Mouse (Mus musculus) limb, embryonic 15.5 days (tissue): ENCODE measurements around the gene Dock6. TPM values are rescaled to one million over a fixed set of nuclear protein-coding genes. Genes with fewer than 3 reads are reported as not detected.

Source experiments
- ATAC-seq: fragments of 200-750 bp; cut with Nextera tagmentation; 2 replicates; pipeline ENCODE4 v1.8.0; 2017; ENCODE audit warnings: low read depth, moderate TSS enrichment; ENCODE audit not compliant: insufficient number of reproducible peaks, low FRiP score, low TSS enrichment
- H3K27ac ChIP-seq: fragments of 300-500 bp; sonication (generic); 2 replicates; pipeline ENCODE4 v1.5.1; 2015; ENCODE audit warnings: moderate library complexity, mild to moderate bottlenecking, inconsistent platforms
- H3K27me3 ChIP-seq: fragments of 300-500 bp; sonication (generic); 2 replicates; pipeline ENCODE4 v1.6.1; 2015; ENCODE audit warnings: inconsistent platforms
- H3K36me3 ChIP-seq: fragments of 300-500 bp; sonication (generic); 2 replicates; pipeline ENCODE4 v1.6.1; 2015; ENCODE audit warnings: inconsistent platforms
- H3K4me1 ChIP-seq: fragments of 300-500 bp; sonication (generic); 2 replicates; pipeline ENCODE4 v1.6.1; 2015; ENCODE audit warnings: inconsistent platforms
- H3K4me2 ChIP-seq: fragments of 300-500 bp; sonication (generic); 2 replicates; pipeline ENCODE4 v1.6.1; 2015; ENCODE audit warnings: mild to moderate bottlenecking, inconsistent platforms
- H3K4me3 ChIP-seq: fragments of 300-500 bp; sonication (generic); 2 replicates; pipeline ENCODE4 v1.5.1; 2015; ENCODE audit warnings: mild to moderate bottlenecking, inconsistent platforms
- H3K9ac ChIP-seq: fragments of 300-500 bp; sonication (generic); 2 replicates; pipeline ENCODE4 v1.6.1; 2015; ENCODE audit warnings: inconsistent platforms
- H3K9me3 ChIP-seq: fragments of 300-500 bp; sonication (generic); 2 replicates; pipeline ENCODE4 v1.6.1; 2016; ENCODE audit warnings: inconsistent platforms
- WGBS: fragments of 180-500 bp; shearing (Covaris S2); methylation state at CpG from one replicate; pipeline ENCODE4 v1.1.7; 2015; 5-methylcytosine and 5-hydroxymethylcytosine counted together
- polyA plus RNA-seq: library from polyadenylated mRNA; unstranded; fragments of >200 nt; fragmentation: Nextera tagmentation; extraction: Ambion mirVana; gene quantifications from 2 replicates; pipeline ENCODE4 v1.2.1, GENCODE M21; 2015

Gene Dock6
- polyA plus RNA-seq, 1 experiment from 2014 or later = 38.1 TPM

DNA sequence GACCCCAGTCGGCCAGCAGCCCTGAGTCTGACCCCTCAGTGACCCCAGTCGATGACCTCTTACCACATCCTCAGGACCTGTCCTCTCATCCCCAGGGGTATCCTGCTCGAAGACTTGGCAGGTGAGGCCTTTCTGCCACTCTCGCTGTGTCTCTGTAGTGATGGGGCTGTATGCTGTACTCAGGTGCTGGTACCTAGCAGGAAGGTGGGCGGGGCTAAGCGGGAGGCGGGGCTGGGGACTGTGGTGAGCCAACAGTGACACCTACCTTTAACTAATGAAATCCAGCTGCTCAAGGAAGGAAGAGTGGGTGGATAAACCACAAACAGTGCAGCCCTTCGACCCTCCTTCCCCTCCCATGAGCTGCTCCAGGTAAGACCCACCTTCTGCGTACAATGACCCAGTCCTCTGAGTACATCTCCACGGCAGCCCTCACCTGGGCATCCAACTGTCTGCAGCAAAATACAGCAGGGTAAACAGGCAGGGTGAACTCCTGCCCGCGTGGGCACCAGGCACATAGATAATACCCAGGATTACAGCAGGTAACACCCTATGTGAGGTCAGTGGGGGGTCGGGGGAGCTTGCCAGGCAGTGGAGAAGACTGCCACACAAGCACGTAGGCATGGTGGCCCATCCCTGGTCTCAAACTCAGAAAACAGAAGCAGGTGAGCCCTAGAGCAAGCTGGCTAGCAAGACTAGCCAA is 6.9 kb downstream of the Dock6 start:
- no peaks in the 10 kb centered on the region for H3K27me3 ChIP-seq
- no peak overlapping the region for H3K4me2 ChIP-seq
- ATAC-seq = no peak
- no peaks in the 10 kb centered on the region for H3K9me3 ChIP-seq
- H3K4me3 ChIP-seq = no peak overlapping the region
- 45% methylated on average over 14 of the region's 14 CpGs for WGBS
- no peak overlapping the region for H3K27ac ChIP-seq
- no peak overlapping the region for H3K9ac ChIP-seq
- H3K36me3 ChIP-seq = peaks cover 37% of the 10 kb centered on the region
- H3K4me1 ChIP-seq = peaks cover 57% of the 10 kb centered on the region

DNA sequence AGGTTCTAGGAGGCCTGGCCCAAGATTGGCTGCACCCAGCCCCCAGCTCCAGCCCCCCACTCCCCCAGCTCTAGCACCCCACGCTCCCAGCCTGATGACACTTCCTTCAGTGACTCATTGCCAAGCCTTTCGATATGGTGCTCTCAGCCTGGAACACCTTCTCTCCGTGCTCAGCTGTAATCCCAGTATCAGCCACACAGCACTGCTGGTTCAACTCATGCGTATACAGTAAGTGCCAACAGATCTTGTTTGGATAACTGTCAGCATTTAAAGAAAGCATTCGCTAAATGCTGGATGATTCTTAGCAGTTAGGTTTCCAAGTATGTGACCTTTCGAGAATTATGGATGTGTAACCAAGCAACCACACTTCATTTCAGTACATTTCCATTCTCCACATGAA is 9.3 kb downstream of the Dock6 start:
- no peaks in the 10 kb centered on the region for H3K27me3 ChIP-seq
- WGBS = 72% methylated on average over 6 of the region's 6 CpGs
- H3K27ac ChIP-seq = peak overlapping the region; percentile 64; the same call in 1 of the 2 replicates
- H3K9ac ChIP-seq = no peak overlapping the region
- H3K36me3 ChIP-seq = peaks cover 54% of the 10 kb centered on the region
- no peaks in the 10 kb centered on the region for H3K9me3 ChIP-seq
- H3K4me1 ChIP-seq = peaks cover 43% of the 10 kb centered on the region
- no peak overlapping the region for H3K4me2 ChIP-seq
- no peak overlapping the region for H3K4me3 ChIP-seq
- no peak for ATAC-seq

GRCm38 (mm10) chr9:21842391-21842790 is 10.0 kb downstream of the Dock6 start:
- ATAC-seq = no peak
- H3K9me3 ChIP-seq = no peaks in the 10 kb centered on the region
- no peak overlapping the region for H3K9ac ChIP-seq
- 33% methylated on average over 5 of the region's 5 CpGs for WGBS
- no peak overlapping the region for H3K4me3 ChIP-seq
- peaks cover 61% of the 10 kb centered on the region for H3K36me3 ChIP-seq
- no peaks in the 10 kb centered on the region for H3K27me3 ChIP-seq
- H3K4me1 ChIP-seq = peaks cover 36% of the 10 kb centered on the region
- H3K27ac ChIP-seq = peak overlapping the region; percentile 64
- no peak overlapping the region for H3K4me2 ChIP-seq

DNA sequence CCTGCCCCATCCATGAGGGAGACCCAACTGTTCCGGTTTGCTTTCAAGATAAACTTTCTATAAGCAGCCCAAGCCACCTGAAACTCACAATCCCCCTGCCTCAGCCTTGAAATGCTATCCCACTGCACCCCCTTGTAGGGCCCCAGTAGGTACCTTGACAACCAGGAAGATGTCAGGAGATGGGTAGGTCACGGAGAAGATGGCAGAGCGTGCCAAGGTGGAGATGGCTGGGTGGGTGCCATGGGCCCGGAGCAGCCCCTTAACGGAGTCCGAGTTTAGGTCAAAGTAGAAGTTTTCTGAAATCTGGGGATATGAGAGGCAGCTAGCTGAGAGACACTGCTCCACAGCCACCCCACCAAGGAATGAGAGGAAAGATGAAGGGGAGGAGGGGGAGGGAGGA is 11.1 kb downstream of the Dock6 start:
- peak overlapping the region; percentile 43 for H3K27ac ChIP-seq
- WGBS = 91% methylated on average over 6 of the region's 6 CpGs
- peaks cover 71% of the 10 kb centered on the region for H3K36me3 ChIP-seq
- no peaks in the 10 kb centered on the region for H3K27me3 ChIP-seq
- no peak overlapping the region for H3K4me3 ChIP-seq
- no peak for ATAC-seq
- no peak overlapping the region for H3K4me2 ChIP-seq
- no peaks in the 10 kb centered on the region for H3K9me3 ChIP-seq
- peaks cover 26% of the 10 kb centered on the region for H3K4me1 ChIP-seq
- H3K9ac ChIP-seq = no peak overlapping the region

DNA sequence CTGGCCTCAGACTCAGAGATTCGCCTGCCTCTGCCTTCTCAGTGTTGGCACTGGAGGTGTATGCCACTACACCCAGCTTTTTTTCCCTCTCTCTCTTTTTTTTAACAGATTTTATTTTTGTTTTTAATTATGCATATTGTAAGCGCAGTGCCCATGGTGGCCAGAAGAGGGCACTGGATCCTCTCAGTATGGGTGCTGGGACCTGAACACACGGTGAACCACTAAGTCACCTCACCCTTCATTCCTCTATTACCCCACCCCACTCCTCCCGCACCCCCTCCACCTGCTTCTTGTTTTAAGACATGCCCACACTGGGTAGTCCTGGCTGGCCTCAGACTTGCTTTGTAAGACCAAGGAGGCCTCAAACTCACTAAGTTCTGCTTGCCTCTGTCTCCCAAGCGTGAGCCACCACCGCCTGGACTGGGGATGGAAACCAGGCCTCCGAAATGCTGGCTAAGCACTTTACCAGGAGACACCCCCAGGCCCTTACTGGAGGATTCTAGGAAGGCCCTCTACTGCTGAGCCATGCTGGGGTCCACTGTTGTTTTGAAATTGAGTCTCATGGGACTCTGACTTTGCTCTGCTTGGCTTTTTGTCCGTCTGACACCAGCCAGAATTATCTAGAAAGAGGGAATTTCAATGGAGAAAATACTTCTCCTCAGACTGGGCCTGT is 12.2 kb downstream of the Dock6 start:
- H3K9me3 ChIP-seq = no peaks in the 10 kb centered on the region
- WGBS = 56% methylated on average over 8 of the region's 8 CpGs
- no peak overlapping the region for H3K9ac ChIP-seq
- ATAC-seq = no peak
- no peak overlapping the region for H3K4me3 ChIP-seq
- peaks cover 70% of the 10 kb centered on the region for H3K36me3 ChIP-seq
- H3K4me1 ChIP-seq = peaks cover 17% of the 10 kb centered on the region
- no peaks in the 10 kb centered on the region for H3K27me3 ChIP-seq
- H3K4me2 ChIP-seq = no peak overlapping the region
- H3K27ac ChIP-seq = peak overlapping the region; percentile 43; the same call in 1 of the 2 replicates

DNA sequence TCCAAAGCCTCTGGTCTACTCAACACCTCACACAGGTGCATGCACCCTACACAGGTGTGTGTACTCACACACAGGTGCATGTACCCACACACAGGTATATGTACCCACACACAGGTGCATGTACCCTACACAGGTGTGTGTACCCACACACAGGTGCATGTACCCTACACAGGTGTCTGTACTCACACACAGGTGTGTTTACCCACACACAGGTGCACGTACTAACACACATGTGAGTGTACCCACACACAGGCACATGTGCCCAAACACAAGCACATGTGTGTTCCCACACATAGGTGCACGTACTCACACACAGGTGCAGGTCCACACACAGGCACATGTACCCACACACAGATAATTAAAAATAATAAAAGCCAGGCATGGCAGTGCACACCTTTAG is 14.7 kb downstream of the Dock6 start:
- Histone ChIP-seq H3K9ac (no peak overlapping the region), H3K4me3 (no peak overlapping the region), H3K36me3 (peaks cover 68% of the 10 kb centered on the region), H3K4me1 (peaks cover 11% of the 10 kb centered on the region), H3K9me3 (no peaks in the 10 kb centered on the region), H3K4me2 (no peak overlapping the region), H3K27me3 (no peaks in the 10 kb centered on the region), H3K27ac (no peak overlapping the region)
- WGBS = 91% methylated on average over 2 of the region's 2 CpGs
- ATAC-seq = no peak

GRCm38 (mm10) chr9:21835258-21835912 is 17.1 kb downstream of the Dock6 start, which contains the start of gene Angptl8:
Gene Angptl8 (plus strand): TSS chr9:21835510.
- H3K27me3 ChIP-seq = no peaks in the 10 kb centered on the region
- no peak within 1 kb of the TSS for H3K4me3 ChIP-seq
- no peak within 1 kb of the TSS for H3K4me2 ChIP-seq
- H3K9me3 ChIP-seq = no peaks in the 10 kb centered on the region
- 93% methylated on average over 15 of the region's 15 CpGs for WGBS
- peaks cover 4% of the 10 kb centered on the region; the same call in 1 of the 2 replicates for H3K4me1 ChIP-seq
- no peak within 1 kb of the TSS for H3K9ac ChIP-seq
- H3K27ac ChIP-seq = no peak within 1 kb of the TSS
- ATAC-seq = no peak
- H3K36me3 ChIP-seq = peaks cover 83% of the 10 kb centered on the region

- H3K9ac ChIP-seq = no peak overlapping the region
- no peak for ATAC-seq
- H3K27ac ChIP-seq = no peak overlapping the region
- no peaks in the 10 kb centered on the region for H3K9me3 ChIP-seq
- 88% methylated on average over 20 of the region's 20 CpGs for WGBS
- H3K4me2 ChIP-seq = no peak overlapping the region
- no peaks in the 10 kb centered on the region for H3K27me3 ChIP-seq
- H3K4me3 ChIP-seq = no peak overlapping the region
- H3K4me1 ChIP-seq = no peaks in the 10 kb centered on the region
- H3K36me3 ChIP-seq = peaks cover 75% of the 10 kb centered on the region
Measured at GRCm38 (mm10) chr9:21831558-21832240, 20.7 kb downstream of the Dock6 start.

DNA sequence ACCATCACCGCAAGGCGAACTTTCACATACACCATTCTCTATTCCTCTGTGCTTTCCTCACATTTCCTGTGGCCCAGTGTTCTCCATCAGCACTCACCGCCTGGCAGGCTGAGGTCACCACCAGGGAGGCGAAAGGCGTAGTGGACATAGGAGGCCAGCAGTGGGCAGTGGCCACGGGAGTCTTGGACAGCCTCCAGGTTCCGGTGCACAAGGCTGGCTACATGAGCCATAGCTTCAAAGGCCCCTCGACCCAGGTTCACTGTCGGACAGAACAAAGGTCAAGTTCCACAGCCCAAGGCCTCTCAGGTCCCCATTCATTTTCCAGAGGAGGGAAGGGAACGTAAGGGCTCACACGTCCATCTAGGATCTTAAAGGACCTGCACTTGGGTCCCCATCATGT is 21.5 kb downstream of the Dock6 start:
- Histone ChIP-seq H3K27me3 (no peaks in the 10 kb centered on the region), H3K36me3 (peaks cover 71% of the 10 kb centered on the region), H3K4me1 (no peaks in the 10 kb centered on the region), H3K27ac (no peak overlapping the region), H3K4me3 (no peak overlapping the region), H3K9me3 (no peaks in the 10 kb centered on the region), H3K4me2 (no peak overlapping the region), H3K9ac (no peak overlapping the region)
- no peak for ATAC-seq
- 88% methylated on average over 11 of the region's 11 CpGs for WGBS

DNA sequence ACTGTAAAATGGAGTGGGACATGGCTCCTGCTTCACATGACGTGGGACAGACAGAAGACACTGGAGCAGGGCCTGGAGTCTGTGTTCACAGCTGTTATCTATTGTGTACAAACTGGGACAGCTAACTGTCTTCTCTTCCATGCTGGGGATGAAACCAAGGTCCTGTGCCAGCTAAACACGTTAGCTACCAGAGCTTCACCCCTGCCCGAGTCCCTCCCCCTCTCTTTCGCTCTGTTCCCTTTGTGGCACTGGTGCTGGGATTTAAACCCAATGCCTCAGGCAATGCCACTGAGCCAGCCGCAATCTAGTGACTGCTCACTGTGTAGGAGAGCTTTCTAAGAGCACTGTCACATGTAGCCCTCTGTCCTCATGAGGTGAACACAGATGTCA is 22.0 kb downstream of the Dock6 start:
- H3K9me3 ChIP-seq = no peaks in the 10 kb centered on the region
- ATAC-seq = no peak
- no peak overlapping the region for H3K4me2 ChIP-seq
- no peaks in the 10 kb centered on the region for H3K27me3 ChIP-seq
- no peak overlapping the region for H3K4me3 ChIP-seq
- 83% methylated on average over 5 of the region's 5 CpGs for WGBS
- no peak overlapping the region for H3K27ac ChIP-seq
- no peaks in the 10 kb centered on the region for H3K4me1 ChIP-seq
- no peak overlapping the region for H3K9ac ChIP-seq
- H3K36me3 ChIP-seq = peaks cover 68% of the 10 kb centered on the region

DNA sequence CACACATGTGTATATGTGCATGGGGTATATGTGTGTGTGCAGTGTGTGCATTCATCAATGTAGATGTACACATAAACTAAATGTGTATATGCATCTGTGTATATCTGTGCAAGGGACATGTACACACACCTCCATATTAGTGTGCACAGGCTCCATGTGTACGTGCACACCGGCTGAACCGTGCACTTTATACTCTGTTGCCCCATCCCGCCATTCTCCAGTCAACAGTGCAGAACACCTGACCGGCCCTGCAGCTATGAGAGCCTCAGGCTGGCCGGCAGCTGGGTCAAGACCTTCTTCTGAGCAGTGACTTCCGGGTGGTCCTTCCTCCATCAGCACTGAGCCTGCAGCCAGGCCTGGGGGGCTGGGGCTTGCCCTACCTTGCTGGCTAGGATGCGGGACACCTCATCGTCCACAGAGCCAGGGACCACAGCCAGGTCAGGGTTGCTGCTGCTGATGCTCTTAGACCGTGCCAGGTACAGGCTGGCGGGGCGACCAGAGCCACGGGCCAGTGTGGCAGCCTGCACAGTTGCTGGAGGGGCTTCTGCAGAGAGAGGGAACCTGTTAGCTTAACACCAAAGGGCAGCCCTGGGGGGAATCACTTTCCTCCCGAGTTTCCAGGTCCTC is 22.5 kb downstream of the Dock6 start:
- no peaks in the 10 kb centered on the region for H3K9me3 ChIP-seq
- H3K4me1 ChIP-seq = no peaks in the 10 kb centered on the region
- H3K4me3 ChIP-seq = no peak overlapping the region
- ATAC-seq = no peak
- no peaks in the 10 kb centered on the region for H3K27me3 ChIP-seq
- H3K9ac ChIP-seq = no peak overlapping the region
- no peak overlapping the region for H3K4me2 ChIP-seq
- WGBS = 91% methylated on average over 14 of the region's 14 CpGs
- peaks cover 68% of the 10 kb centered on the region for H3K36me3 ChIP-seq
- H3K27ac ChIP-seq = no peak overlapping the region
